Mouse (Mus musculus): Measurements from ENCODE around the gene Hdac9. TPM values are rescaled to one million over a fixed set of nuclear protein-coding genes. Genes with fewer than 3 reads are reported as not detected.
"Not testable (repeated sequence)": the region's sequence is repeated elsewhere in the genome, so short reads cannot be mapped to it uniquely, and the experiment has no call there.

Hdac9 gene
- polyA plus RNA-seq, 1 experiment from 2014 or later: 13.1 TPM

DNA sequence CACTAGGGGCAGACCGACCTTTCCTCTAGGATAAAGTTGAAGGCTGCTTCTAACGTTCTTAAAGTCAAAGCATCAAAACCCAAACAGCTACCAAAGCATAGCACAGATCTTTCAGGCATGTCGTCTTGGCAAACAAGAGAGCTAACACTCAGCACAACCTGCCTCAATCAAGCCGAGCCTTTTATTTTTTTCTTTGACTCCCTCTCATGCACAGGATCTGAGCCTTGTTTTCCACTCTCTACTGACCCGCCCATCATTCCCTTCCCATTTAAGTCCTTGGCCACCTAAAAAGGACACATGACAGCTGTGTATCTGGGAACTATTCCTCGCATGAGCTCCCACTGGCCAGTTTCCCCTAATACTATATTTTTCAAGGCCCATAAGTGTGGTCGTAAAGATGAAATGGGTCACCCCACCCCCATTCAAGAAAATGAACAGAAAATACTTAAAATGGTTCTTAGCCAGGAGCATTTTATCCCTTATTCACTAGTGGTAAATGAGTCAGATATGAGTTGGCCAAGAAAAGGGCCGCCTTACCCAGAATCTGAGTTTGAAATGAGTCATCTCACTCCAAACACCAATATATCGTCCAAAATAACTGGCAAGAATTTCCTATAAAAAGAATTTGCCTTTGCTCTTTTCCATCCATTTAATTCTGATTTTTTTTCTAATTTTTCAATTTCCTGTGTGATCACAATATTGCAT is 840.9 kb downstream of the Hdac9 start:
- no peak for ATAC-seq (replicated peaks)
- Histone ChIP-seq H3K4me2 (replicated peaks) (no peak overlapping the region), H3K36me3 (no peaks in the 10 kb centered on the region), H3K4me3 (no peak overlapping the region), H3K4me1 (no peaks in the 10 kb centered on the region), H3K27me3 (no peaks in the 10 kb centered on the region), H3K27ac (replicated peaks) (no peak overlapping the region), H3K9ac (replicated peaks) (no peak overlapping the region), H3K9me3 (no peaks in the 10 kb centered on the region)
- 83% methylated on average over 9 of the region's 9 CpGs for WGBS

DNA sequence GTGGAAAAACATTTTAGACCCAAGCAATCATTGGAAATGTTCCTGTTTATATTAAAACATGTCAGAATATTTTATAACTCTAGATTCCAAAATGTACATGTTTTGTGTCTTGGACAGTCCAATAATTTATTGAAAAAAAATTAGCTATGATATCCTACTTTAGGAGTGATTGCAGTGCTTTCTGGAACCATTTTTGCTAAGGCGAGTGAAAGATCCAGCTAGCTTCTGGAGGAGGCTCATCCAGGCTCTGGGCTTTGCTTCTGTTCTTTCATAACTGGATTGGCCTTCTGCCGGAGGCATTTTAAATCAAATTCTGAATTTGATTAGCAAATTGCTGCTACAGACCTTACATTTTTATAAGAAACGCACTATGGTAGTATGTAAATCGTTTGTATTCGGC is 864.4 kb downstream of the Hdac9 start:
- 72% methylated on average over 5 of the region's 5 CpGs for WGBS
- no peaks in the 10 kb centered on the region for H3K4me1 ChIP-seq
- no peak overlapping the region for H3K4me2 ChIP-seq (replicated peaks)
- H3K27me3 ChIP-seq: no peaks in the 10 kb centered on the region
- H3K9me3 ChIP-seq: no peaks in the 10 kb centered on the region
- no peaks in the 10 kb centered on the region for H3K36me3 ChIP-seq
- ATAC-seq (replicated peaks): no peak
- H3K9ac ChIP-seq (replicated peaks): no peak overlapping the region
- H3K27ac ChIP-seq (replicated peaks): no peak overlapping the region
- H3K4me3 ChIP-seq: no peak overlapping the region

DNA sequence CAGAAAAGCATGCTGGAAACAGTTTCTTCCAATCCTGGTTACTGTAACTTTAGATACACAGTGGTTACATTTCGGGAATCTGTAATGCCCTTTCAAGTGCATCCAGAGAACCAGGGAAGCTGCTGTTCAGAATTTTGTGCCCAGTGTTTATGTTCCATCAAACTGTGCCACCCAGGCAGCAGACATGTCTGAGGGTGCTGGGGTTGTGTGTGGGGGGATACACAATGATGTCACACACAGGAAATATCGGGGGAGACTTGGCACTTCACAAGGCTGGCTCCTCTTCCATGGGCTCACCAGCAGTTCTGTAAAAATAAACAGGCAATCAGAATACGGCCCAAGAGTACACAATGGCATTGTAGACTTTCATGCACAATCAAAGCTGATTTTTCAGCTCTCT is 864.9 kb downstream of the Hdac9 start:
- no peak overlapping the region for H3K27ac ChIP-seq (replicated peaks)
- H3K9me3 ChIP-seq: no peaks in the 10 kb centered on the region
- 65% methylated on average over 3 of the region's 3 CpGs for WGBS
- ATAC-seq (replicated peaks): no peak
- H3K36me3 ChIP-seq: no peaks in the 10 kb centered on the region
- H3K4me2 ChIP-seq (replicated peaks): no peak overlapping the region
- no peak overlapping the region for H3K9ac ChIP-seq (replicated peaks)
- H3K4me3 ChIP-seq: no peak overlapping the region
- H3K4me1 ChIP-seq: no peaks in the 10 kb centered on the region
- no peaks in the 10 kb centered on the region for H3K27me3 ChIP-seq

DNA sequence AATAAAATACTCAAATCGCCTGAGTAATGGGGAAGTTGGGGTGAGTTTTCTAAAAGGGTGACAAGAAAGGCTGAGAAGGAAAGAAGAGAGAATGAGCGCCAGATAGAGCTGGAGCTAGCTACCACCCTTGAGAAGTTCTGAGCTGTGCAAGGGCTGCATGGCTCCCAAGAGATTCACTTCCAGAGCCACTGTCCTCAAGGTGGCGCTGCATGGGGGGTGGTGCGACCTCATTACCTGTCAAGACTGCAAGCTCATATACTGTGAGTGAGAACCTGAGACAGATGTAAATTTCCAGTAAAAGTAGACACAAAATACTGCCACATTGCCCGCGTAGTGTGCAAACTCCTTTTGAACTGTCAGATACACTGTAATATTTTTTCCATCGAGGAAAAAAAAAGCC is 865.8 kb downstream of the Hdac9 start:
- H3K4me1 ChIP-seq: no peaks in the 10 kb centered on the region
- H3K9ac ChIP-seq (replicated peaks): no peak overlapping the region
- 54% methylated on average over 7 of the region's 7 CpGs for WGBS
- no peak overlapping the region for H3K27ac ChIP-seq (replicated peaks)
- H3K4me2 ChIP-seq (replicated peaks): no peak overlapping the region
- H3K4me3 ChIP-seq: no peak overlapping the region
- no peak for ATAC-seq (replicated peaks)
- H3K36me3 ChIP-seq: no peaks in the 10 kb centered on the region
- no peaks in the 10 kb centered on the region for H3K27me3 ChIP-seq
- no peaks in the 10 kb centered on the region for H3K9me3 ChIP-seq

DNA sequence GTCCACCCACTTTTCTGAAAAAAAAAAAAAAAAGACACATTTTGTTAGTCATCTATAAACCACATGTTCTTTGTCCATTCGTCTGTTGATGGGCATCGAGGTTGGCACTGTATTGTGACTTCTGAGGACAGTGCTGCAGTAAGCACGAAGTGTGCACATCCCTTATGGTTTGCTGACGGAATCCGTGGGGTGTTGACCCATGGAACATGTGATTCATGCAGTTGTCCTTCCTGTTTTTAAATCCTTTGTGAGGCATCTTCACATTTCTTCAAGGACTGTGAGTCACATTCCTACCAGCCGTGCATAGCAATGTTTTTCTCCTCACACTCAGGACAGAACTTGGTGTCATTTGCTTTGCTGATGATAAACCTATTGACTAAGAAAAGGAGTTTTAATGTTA is 875.9 kb downstream of the Hdac9 start:
- Histone ChIP-seq H3K36me3 (no peaks in the 10 kb centered on the region), H3K9me3 (no peaks in the 10 kb centered on the region), H3K9ac (replicated peaks) (no peak overlapping the region), H3K4me3 (no peak overlapping the region), H3K4me1 (no peaks in the 10 kb centered on the region), H3K27ac (replicated peaks) (no peak overlapping the region), H3K4me2 (replicated peaks) (no peak overlapping the region), H3K27me3 (no peaks in the 10 kb centered on the region)
- ATAC-seq (replicated peaks): no peak
- WGBS: 88% methylated on average over 6 of the region's 6 CpGs

DNA sequence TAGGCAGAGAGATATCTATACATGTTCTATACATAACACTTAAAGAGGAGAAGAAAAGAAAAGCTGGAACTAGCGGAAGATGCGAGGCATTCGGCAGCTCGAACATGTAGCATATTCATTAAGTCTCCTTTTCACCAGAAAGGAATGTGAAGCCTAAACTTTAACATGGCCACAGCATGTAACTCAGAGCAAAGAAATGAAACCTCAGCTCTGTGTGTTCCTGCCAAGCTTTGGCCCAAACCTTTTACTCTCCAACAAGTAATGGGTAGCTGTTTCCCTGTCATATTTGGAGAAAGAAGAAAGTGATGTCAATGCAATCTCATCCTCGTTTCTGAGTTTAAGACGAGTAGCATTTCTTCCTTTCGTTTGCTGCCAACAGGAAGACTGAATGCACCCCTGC is 876.8 kb downstream of the Hdac9 start:
- Histone ChIP-seq H3K27ac (replicated peaks) (no peak overlapping the region), H3K9me3 (no peaks in the 10 kb centered on the region), H3K27me3 (no peaks in the 10 kb centered on the region), H3K4me2 (replicated peaks) (no peak overlapping the region), H3K4me1 (no peaks in the 10 kb centered on the region), H3K36me3 (no peaks in the 10 kb centered on the region), H3K4me3 (no peak overlapping the region), H3K9ac (replicated peaks) (no peak overlapping the region)
- 53% methylated on average over 7 of the region's 7 CpGs for WGBS
- no peak for ATAC-seq (replicated peaks)

DNA sequence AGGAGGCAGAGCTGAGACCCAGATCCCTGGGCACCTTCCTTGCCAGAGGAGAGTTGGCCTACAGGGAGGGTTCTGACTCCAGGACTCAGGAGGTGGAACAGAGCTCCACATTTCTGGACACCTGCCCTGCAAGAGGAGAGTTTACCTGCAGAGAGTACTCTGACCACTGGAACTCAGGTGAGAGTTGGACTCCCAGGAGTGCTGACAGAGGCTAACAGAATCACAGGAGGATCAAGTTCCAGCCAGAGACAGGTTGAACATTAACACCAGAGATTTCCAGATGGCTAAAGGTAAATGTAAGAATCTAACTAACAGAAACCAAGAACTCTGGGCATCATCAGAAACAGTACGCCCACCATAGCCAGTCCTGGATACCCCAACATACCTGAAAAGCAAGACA is 907.1 kb downstream of the Hdac9 start:
- H3K9ac ChIP-seq (replicated peaks); ATAC-seq (replicated peaks); H3K4me2 ChIP-seq (replicated peaks); H3K4me3 ChIP-seq; H3K27me3 ChIP-seq; H3K4me1 ChIP-seq; H3K27ac ChIP-seq (replicated peaks); H3K9me3 ChIP-seq; H3K36me3 ChIP-seq: not testable (repeated sequence)
- 97% methylated on average over 1 of the region's 1 CpGs for WGBS

Other genes with a start within 250 kb of the Hdac9 start
- not detected in 2 replicates for gene Prps1l1, start 67.7 kb upstream of the Hdac9 start, polyA plus RNA-seq (2015; fragmentation: Nextera tagmentation; extraction: Ambion mirVana)
- gene Snx13, start 130.1 kb upstream of the Hdac9 start, polyA plus RNA-seq (2015; fragmentation: Nextera tagmentation; extraction: Ambion mirVana): 29.8 and 32.1 TPM in 2 replicates

Measured in forebrain, embryonic 15.5 days (tissue).